Mouse (Mus musculus) mouse embryonic stem cell (cell line): ENCODE measurements around the gene Mypop.

Experiments
- in situ Hi-C, 2 experiments: fragments of 300-500 bp; cut with MboI; formaldehyde crosslinking; loops; 1 replicate in 1 of 2; 3 replicates in 1 of 2; pipeline ENCODE4 v1.14.3; 2019 to 2020; ENCODE audit warnings: low sequenced_read_pairs in 2 of 2, low pct_unique_long_range_greater_than_20kb in 1 of 2, mixed read lengths in 1 of 2; ENCODE audit not compliant: unreplicated experiment in 1 of 2

Gene Mypop

GRCm38 (mm10) chr7:19048006-19048527, 57.0 kb downstream of the Mypop start:
- in situ Hi-C loops: no loop called here

- in situ Hi-C loops: no loop called here
Measured at GRCm38 (mm10) chr7:19049252-19049651, 58.2 kb downstream of the Mypop start.

GRCm38 (mm10) chr7:19050172-19050571, 59.1 kb downstream of the Mypop start:
- in situ Hi-C loops: no loop called here

GRCm38 (mm10) chr7:19051161-19051560, 60.1 kb downstream of the Mypop start:
- in situ Hi-C loops: no loop called here
